Mouse (Mus musculus) midbrain, embryonic 16.5 days (tissue): ENCODE data around the gene Gm7356. TPM values are rescaled to one million over a fixed set of nuclear protein-coding genes. Genes with fewer than 3 reads are reported as not detected.
"Not testable (repeated sequence)": the region's sequence is repeated elsewhere in the genome, so short reads cannot be mapped to it uniquely, and the experiment has no call there.

Experiments
- ATAC-seq: fragments of 200-750 bp; cut with Nextera tagmentation; 2 replicates; pipeline ENCODE4 v1.8.0; 2017; ENCODE audit warnings: moderate TSS enrichment
- H3K27ac ChIP-seq: fragments of 300-500 bp; sonication (generic); 2 replicates; pipeline ENCODE4 v1.5.1; 2014; ENCODE audit warnings: mild to moderate bottlenecking, low read length, mixed read lengths
- H3K27me3 ChIP-seq: fragments of 300-500 bp; sonication (generic); 2 replicates; pipeline ENCODE4 v1.6.1; 2014; ENCODE audit warnings: low read depth, low read length, mixed read lengths; ENCODE audit not compliant: control insufficient read depth, insufficient read depth
- H3K36me3 ChIP-seq: fragments of 300-500 bp; sonication (generic); 2 replicates; pipeline ENCODE4 v1.6.1; 2014; ENCODE audit warnings: mild to moderate bottlenecking, low read length, moderate library complexity, mixed read lengths; ENCODE audit not compliant: control insufficient read depth, insufficient read depth
- H3K4me1 ChIP-seq: fragments of 300-500 bp; sonication (generic); 2 replicates; pipeline ENCODE4 v1.6.1; 2014; ENCODE audit warnings: mild to moderate bottlenecking, low read length, mixed read lengths; ENCODE audit not compliant: control insufficient read depth, insufficient read depth
- H3K4me2 ChIP-seq: fragments of 300-500 bp; sonication (generic); 2 replicates; pipeline ENCODE4 v1.6.1; 2014; ENCODE audit warnings: mild to moderate bottlenecking, low read length, mixed read lengths
- H3K4me3 ChIP-seq: fragments of 300-500 bp; sonication (generic); 2 replicates; pipeline ENCODE4 v1.5.1; 2014; ENCODE audit warnings: low read depth, mild to moderate bottlenecking, low read length, moderate library complexity, mixed read lengths
- H3K9ac ChIP-seq: fragments of 300-500 bp; sonication (generic); 2 replicates; pipeline ENCODE4 v1.6.1; 2014; ENCODE audit warnings: low read depth, low read length, mixed read lengths
- H3K9me3 ChIP-seq: fragments of 300-500 bp; sonication (generic); replicated peaks from 2 replicates; pipeline ENCODE4 v1.6.1; 2014; ENCODE audit warnings: mild to moderate bottlenecking, low read length, mixed read lengths; ENCODE audit not compliant: control insufficient read depth, poor library complexity, severe bottlenecking
- WGBS: fragments of 180-500 bp; shearing (Covaris S2); extraction: QIAGEN DNeasy Blood & Tissue Kit; methylation state at CpG from one replicate; pipeline ENCODE4 v1.1.7; 2014; 5-methylcytosine and 5-hydroxymethylcytosine counted together
- polyA plus RNA-seq: library from polyadenylated mRNA; unstranded; fragments of >200 nt; fragmentation: Nextera tagmentation; extraction: Ambion mirVana; gene quantifications from 2 replicates; pipeline ENCODE4 v1.2.1, GENCODE M21; 2015

Gene Gm7356
- not detected in 2 replicates for polyA plus RNA-seq

- H3K36me3 ChIP-seq, H3K27ac ChIP-seq, H3K4me1 ChIP-seq, H3K9me3 ChIP-seq, H3K9ac ChIP-seq, ATAC-seq, H3K4me3 ChIP-seq, H3K27me3 ChIP-seq, H3K4me2 ChIP-seq: not testable (repeated sequence)
- WGBS: 74% methylated on average over 3 of the region's 4 CpGs
Observed at GRCm38 (mm10) chr17:14003604-14004003, at the start of gene Gm7356. Gm7356 (minus strand) TSS chr17:14003704.

- not testable (repeated sequence) for H3K27me3 ChIP-seq, H3K27ac ChIP-seq, H3K4me2 ChIP-seq, H3K36me3 ChIP-seq, H3K4me1 ChIP-seq, H3K9me3 ChIP-seq, ATAC-seq, H3K4me3 ChIP-seq, H3K9ac ChIP-seq
- 60% methylated on average over 1 of the region's 2 CpGs for WGBS
Observed at GRCm38 (mm10) chr17:14041880-14042279, 38.4 kb upstream of the Gm7356 start.

DNA sequence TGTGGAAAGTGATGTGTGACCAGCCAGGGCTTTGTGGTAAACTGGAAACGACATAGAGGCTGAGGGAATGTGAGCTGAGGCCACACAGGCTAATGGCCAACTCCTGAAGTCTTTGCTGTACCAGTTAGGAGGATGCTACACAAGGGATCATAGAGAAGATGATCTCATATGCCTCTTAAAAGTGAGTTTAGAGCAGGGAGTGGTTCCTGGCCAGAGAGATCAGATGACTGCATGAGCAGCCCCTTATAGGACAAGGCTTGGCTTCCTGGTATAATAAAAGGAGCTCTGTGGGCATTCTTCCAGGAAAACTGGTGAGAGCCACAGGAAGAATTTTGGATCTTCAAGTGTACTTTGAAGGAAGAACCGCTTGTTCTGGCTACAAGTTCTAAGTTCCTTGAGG, 33.5 kb upstream of the Gm7356 start:
- not testable (repeated sequence) for H3K9me3 ChIP-seq, H3K4me1 ChIP-seq, ATAC-seq, H3K36me3 ChIP-seq, H3K27me3 ChIP-seq, H3K4me2 ChIP-seq, H3K27ac ChIP-seq, H3K4me3 ChIP-seq, H3K9ac ChIP-seq
- WGBS: 70% methylated on average over 1 of the region's 2 CpGs

- not testable (repeated sequence) for H3K4me3 ChIP-seq, H3K9me3 ChIP-seq, H3K27me3 ChIP-seq, H3K4me1 ChIP-seq, H3K36me3 ChIP-seq, H3K9ac ChIP-seq, H3K4me2 ChIP-seq, ATAC-seq, H3K27ac ChIP-seq
- WGBS: 76% methylated on average over 4 of the region's 4 CpGs
Observed at GRCm38 (mm10) chr17:14036113-14036512, 32.6 kb upstream of the Gm7356 start.

- 54% methylated on average over 2 of the region's 2 CpGs for WGBS
- not testable (repeated sequence) for H3K27ac ChIP-seq, H3K4me2 ChIP-seq, H3K9ac ChIP-seq, H3K9me3 ChIP-seq, ATAC-seq, H3K27me3 ChIP-seq, H3K4me1 ChIP-seq, H3K36me3 ChIP-seq, H3K4me3 ChIP-seq
Observed at GRCm38 (mm10) chr17:13993425-13993824, 10.1 kb downstream of the Gm7356 start.

GRCm38 (mm10) chr17:13987690-13988089, 15.8 kb downstream of the Gm7356 start:
- no peaks in the 10 kb centered on the region for H3K4me1 ChIP-seq

DNA sequence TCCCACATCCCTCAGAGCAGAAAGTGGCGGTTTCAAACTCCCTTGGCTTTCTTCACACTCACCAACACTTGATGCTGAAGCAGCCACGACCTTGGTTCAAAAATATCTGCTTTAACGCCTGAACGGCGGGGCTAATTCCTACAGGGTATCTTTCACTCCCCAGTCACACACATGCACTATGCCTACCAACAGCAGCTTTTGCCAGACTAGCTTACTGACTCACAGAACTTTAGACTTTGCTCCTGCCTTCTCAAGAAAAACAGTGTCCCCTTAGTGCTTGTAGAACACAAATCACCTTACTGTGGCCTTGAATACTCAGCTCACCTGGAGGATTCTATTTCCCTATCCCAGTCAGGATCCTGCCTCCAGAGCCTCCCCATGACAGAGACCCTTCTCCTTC, 32.7 kb downstream of the Gm7356 start:
- H3K27me3 ChIP-seq, H3K4me1 ChIP-seq, H3K9ac ChIP-seq, H3K4me3 ChIP-seq, H3K36me3 ChIP-seq, ATAC-seq, H3K4me2 ChIP-seq, H3K9me3 ChIP-seq, H3K27ac ChIP-seq: not testable (repeated sequence)
- 84% methylated on average over 4 of the region's 5 CpGs for WGBS

More at GRCm38 (mm10) chr17:13987690-13988089, 15.8 kb downstream of the Gm7356 start:
- H3K36me3 ChIP-seq: no peaks in the 10 kb centered on the region
- H3K9ac ChIP-seq: no peak overlapping the region
- no peak overlapping the region for H3K4me3 ChIP-seq
- no peak for ATAC-seq
- H3K9me3 ChIP-seq: no peaks in the 10 kb centered on the region
- no peaks in the 10 kb centered on the region for H3K27me3 ChIP-seq
- H3K27ac ChIP-seq: no peak overlapping the region
- H3K4me2 ChIP-seq: no peak overlapping the region
- 95% methylated on average over 1 of the region's 1 CpGs for WGBS

GRCm38 (mm10) chr17:13969917-13970316, 33.6 kb downstream of the Gm7356 start:
- not testable (repeated sequence) for H3K9ac ChIP-seq, H3K9me3 ChIP-seq, H3K4me3 ChIP-seq, H3K4me2 ChIP-seq, H3K4me1 ChIP-seq, H3K27ac ChIP-seq, ATAC-seq, H3K36me3 ChIP-seq, H3K27me3 ChIP-seq
- WGBS: 86% methylated on average over 1 of the region's 2 CpGs

DNA sequence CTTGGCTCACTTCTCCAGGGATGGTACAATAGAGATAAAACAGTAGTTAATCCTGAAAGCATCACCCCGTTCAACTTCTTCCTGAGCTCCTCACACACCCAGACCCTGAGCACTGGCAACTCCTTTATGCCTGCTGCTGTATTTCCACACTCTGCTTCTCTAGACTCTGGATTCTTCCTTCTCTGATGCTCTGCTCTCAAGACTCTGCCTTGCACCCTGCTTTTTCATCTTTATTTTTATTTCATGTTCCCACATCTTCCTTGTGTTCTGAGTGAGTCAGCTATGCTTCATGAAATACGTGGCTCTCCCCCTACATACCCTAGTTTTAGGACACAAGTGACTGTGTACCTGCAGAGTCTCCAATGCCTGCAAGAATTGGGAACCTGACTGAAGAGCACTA, 38.5 kb downstream of the Gm7356 start:
- H3K4me1 ChIP-seq, H3K4me3 ChIP-seq, H3K36me3 ChIP-seq, H3K27me3 ChIP-seq, H3K4me2 ChIP-seq, H3K9me3 ChIP-seq, H3K27ac ChIP-seq, H3K9ac ChIP-seq, ATAC-seq: not testable (repeated sequence)
- WGBS: 18% methylated on average over 1 of the region's 2 CpGs

DNA sequence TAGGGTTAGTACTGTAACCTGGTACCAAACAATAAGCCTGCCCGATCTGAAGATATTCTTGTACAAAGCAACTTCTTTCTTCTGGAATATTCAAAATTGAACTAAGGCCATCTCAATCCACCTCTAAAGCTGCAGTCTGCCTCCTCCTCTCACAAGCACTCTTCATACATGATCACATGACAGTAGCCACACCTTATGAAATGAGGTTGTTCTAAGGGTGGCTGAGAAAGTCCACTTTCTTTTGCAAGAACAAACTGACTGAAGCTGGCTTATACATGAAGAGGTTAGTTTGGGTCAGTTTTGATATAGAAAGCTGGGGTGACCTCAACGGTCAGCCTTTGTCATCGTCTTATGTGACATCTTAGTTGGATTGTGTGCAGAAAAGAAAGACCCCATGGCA, 41.3 kb downstream of the Gm7356 start:
- not testable (repeated sequence) for ATAC-seq, H3K27ac ChIP-seq, H3K4me3 ChIP-seq, H3K4me2 ChIP-seq, H3K9ac ChIP-seq, H3K9me3 ChIP-seq, H3K27me3 ChIP-seq, H3K36me3 ChIP-seq, H3K4me1 ChIP-seq
- 100% methylated on average over 3 of the region's 3 CpGs for WGBS
